Mouse (Mus musculus) liver, postnatal 0 days (tissue): ENCODE data around the gene Syt2.
A peak's percentile ranks its signal among the peaks of the same experiment; 100 is the strongest.

Experiments
- CTCF ChIP-seq: sonication (generic); IDR thresholded peaks from 2 replicates; pipeline ENCODE4 v1.5.1; 2016; ENCODE audit warnings: antibody characterized with exemption, low read depth
- EP300 ChIP-seq: IDR thresholded peaks from 2 replicates; pipeline ENCODE4 v1.6.1; 2016; ENCODE audit warnings: antibody characterized with exemption, low read depth, mild to moderate bottlenecking

GRCm38 (mm10) chr1:134745648-134746047 is 99.2 kb downstream of the Syt2 start:
- TF ChIP-seq CTCF (peak; percentile 63), EP300 (no peak)
